Mouse (Mus musculus) bone marrow macrophage, adult 2 months (primary cell): ENCODE data around the gene Ankrd39.

Experiments
- CTCF ChIP-seq: IDR thresholded peaks from 2 replicates; pipeline ENCODE4 v1.5.1; 2012; ENCODE audit warnings: low read depth, mild to moderate bottlenecking, low read length, moderate library complexity
- POLR2A ChIP-seq: IDR thresholded peaks from 2 replicates; pipeline ENCODE4 v1.6.1; 2012; ENCODE audit warnings: mild to moderate bottlenecking, low read depth, low read length, borderline replicate concordance

DNA sequence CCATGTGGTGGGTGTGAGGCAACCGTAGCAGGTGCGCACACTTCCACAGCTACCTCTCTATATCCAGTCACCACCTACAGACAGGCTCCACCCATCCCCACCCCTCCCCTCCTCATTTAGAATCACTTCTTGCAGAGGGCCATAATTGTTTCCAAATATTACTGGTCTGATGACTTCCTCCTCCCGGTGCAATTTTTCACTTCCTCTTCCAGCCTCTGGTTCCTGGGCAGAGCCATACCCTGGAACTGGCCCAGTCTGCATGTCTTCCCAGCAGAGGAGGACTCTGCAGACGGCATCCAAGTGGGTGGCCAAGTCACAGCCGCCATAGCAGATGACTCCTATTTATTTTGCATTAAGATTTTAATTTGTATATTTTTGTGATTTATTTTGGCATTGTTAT is 39.0 kb downstream of the Ankrd39 start:
- TF ChIP-seq CTCF = no peak
- TF ChIP-seq POLR2A = no peak
